Mouse (Mus musculus): ENCODE measurements at regions not wholly inside any gene's neighbourhood (a gene's known extent, or its start where the extent isn't known, plus 50 kb on each side); places are given as distances from the start of the nearest gene placed in this dataset.

DNA sequence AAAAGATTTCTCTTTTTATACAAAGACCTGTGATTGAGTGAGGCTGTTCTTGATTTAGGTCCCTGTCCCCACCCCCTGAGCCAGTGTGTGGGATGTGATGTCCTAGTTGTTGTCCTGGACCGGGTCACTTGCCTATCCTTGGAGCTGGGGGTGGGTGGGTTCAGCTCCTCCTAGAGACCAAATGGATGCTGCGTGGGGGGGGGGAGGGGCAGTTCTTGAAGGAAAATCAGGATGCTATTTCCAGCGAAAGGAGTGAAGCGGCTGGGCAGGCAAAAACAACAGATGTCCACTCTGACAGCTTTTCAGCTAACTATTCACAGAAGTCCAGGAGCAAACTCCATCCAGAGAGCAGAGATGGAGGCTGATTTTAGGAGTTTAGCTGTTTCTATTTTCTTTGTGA is 257.6 kb upstream of the Zfp507 start:
- Histone ChIP-seq H3K36me3 (ENCODE audit: control insufficient read depth in 1 of 2, insufficient read depth in 2 of 2, low read length in 2 of 2) (no peaks in the 10 kb centered on the region), H3K4me1 (ENCODE audit: control insufficient read depth in 1 of 2, insufficient read depth in 2 of 2, low read length in 2 of 2) (no peaks in the 10 kb centered on the region), H3K4me3 (ENCODE audit: control insufficient read depth in 1 of 2, insufficient read depth in 1 of 2, low read depth in 2 of 2, low read length in 2 of 2) (no peak overlapping the region), H3K9ac (ENCODE audit: control insufficient read depth, low read depth, low read length, poor library complexity, severe bottlenecking) (no peak overlapping the region), H3K9me3 (replicated peaks; ENCODE audit: insufficient read depth, low read length) (no peaks in the 10 kb centered on the region), H3K27me3 (ENCODE audit: control insufficient read depth in 1 of 2, insufficient read depth in 2 of 2, low read length in 2 of 2) (no peaks in the 10 kb centered on the region), H3K27ac (ENCODE audit: control insufficient read depth, low read depth, low read length) (no peak overlapping the region), H3K79me2 (ENCODE audit: control insufficient read depth, insufficient read depth, low read length, poor library complexity) (no peaks in the 10 kb centered on the region)
- DNase-seq (ENCODE audit: low read depth, low spot score) = no peak
- TF ChIP-seq ETS1 (IDR thresholded peaks at IDR 0.05; ENCODE audit: low read depth, low read length) (no peak), CTCF (IDR thresholded peaks at IDR 0.05 in 2 of 3, conservative IDR thresholded peaks at IDR 0.05 in 1 of 3; ENCODE audit: control insufficient read depth in 1 of 3, insufficient read depth in 1 of 3, low read depth in 2 of 3, low read length in 3 of 3, poor library complexity in 1 of 3, severe bottlenecking in 1 of 3) (no peak), TBP (IDR thresholded peaks at IDR 0.05; ENCODE audit: low read depth, low read length) (no peak), TAL1 (IDR thresholded peaks at IDR 0.05; ENCODE audit: low read length) (no peak), HCFC1 (IDR thresholded peaks at IDR 0.05; ENCODE audit: low read depth, low read length) (no peak), UBTF (IDR thresholded peaks at IDR 0.05; ENCODE audit: borderline replicate concordance, insufficient read depth, low read depth, low read length) (no peak), MYC (IDR thresholded peaks at IDR 0.05; ENCODE audit: low read depth, low read length) (no peak), MEF2A (IDR thresholded peaks at IDR 0.05; ENCODE audit: extremely low read depth, insufficient replicate concordance, low read depth, low read length, poor library complexity, severe bottlenecking) (no peak)

GRCm38 (mm10) chr7:36046053-36046452 is 243.2 kb upstream of the Zfp507 start:
- Histone ChIP-seq H3K4me3 (ENCODE audit: control insufficient read depth in 1 of 2, insufficient read depth in 1 of 2, low read depth in 2 of 2, low read length in 2 of 2) (no peak overlapping the region), H3K27ac (ENCODE audit: control insufficient read depth, low read depth, low read length) (no peak overlapping the region), H3K9me3 (replicated peaks; ENCODE audit: insufficient read depth, low read length) (no peaks in the 10 kb centered on the region)

More at GRCm38 (mm10) chr7:36046053-36046452, 243.2 kb upstream of the Zfp507 start:
- H3K9ac ChIP-seq (ENCODE audit: control insufficient read depth, low read depth, low read length, poor library complexity, severe bottlenecking) = no peak overlapping the region
- H3K27me3 ChIP-seq (ENCODE audit: control insufficient read depth in 1 of 2, insufficient read depth in 2 of 2, low read length in 2 of 2) = no peaks in the 10 kb centered on the region
- DNase-seq (ENCODE audit: low read depth, low spot score) = no peak
- no peaks in the 10 kb centered on the region for H3K36me3 ChIP-seq (ENCODE audit: control insufficient read depth in 1 of 2, insufficient read depth in 2 of 2, low read length in 2 of 2)
- no peaks in the 10 kb centered on the region for H3K79me2 ChIP-seq (ENCODE audit: control insufficient read depth, insufficient read depth, low read length, poor library complexity)
- TF ChIP-seq UBTF (IDR thresholded peaks at IDR 0.05; ENCODE audit: borderline replicate concordance, insufficient read depth, low read depth, low read length) (no peak), CHD2 (IDR thresholded peaks at IDR 0.05; ENCODE audit: low read length) (no peak), MXI1 (IDR thresholded peaks at IDR 0.05; ENCODE audit: low read depth, low read length) (no peak), RCOR1 (IDR thresholded peaks at IDR 0.05; ENCODE audit: low read depth, low read length) (no peak), ZMIZ1 (IDR thresholded peaks at IDR 0.05; ENCODE audit: low read depth, low read length) (no peak), RAD21 (IDR thresholded peaks at IDR 0.05; ENCODE audit: low read depth, low read length) (no peak), USF1 (IDR thresholded peaks at IDR 0.05; ENCODE audit: low read depth, low read length) (no peak), KAT2A (conservative IDR thresholded peaks at IDR 0.05; ENCODE audit: low read depth, low read length) (no peak), BHLHE40 (IDR thresholded peaks at IDR 0.05; ENCODE audit: borderline replicate concordance, low read depth, low read length) (no peak), CHD1 (IDR thresholded peaks at IDR 0.05; ENCODE audit: low read depth, low read length) (no peak), TCF12 (IDR thresholded peaks at IDR 0.05; ENCODE audit: low read depth, low read length) (no peak), CTCF (IDR thresholded peaks at IDR 0.05 in 2 of 3, conservative IDR thresholded peaks at IDR 0.05 in 1 of 3; ENCODE audit: control insufficient read depth in 1 of 3, insufficient read depth in 1 of 3, low read depth in 2 of 3, low read length in 3 of 3, poor library complexity in 1 of 3, severe bottlenecking in 1 of 3) (no peak), NELFE (IDR thresholded peaks at IDR 0.05; ENCODE audit: low read depth, low read length) (no peak), TAL1 (IDR thresholded peaks at IDR 0.05; ENCODE audit: low read length) (no peak), SIN3A (IDR thresholded peaks at IDR 0.05; ENCODE audit: low read length) (no peak), E2F4 (IDR thresholded peaks at IDR 0.05; ENCODE audit: borderline replicate concordance, low read depth, low read length) (no peak), USF2 (IDR thresholded peaks at IDR 0.05; ENCODE audit: borderline replicate concordance in 1 of 2, insufficient read depth in 1 of 2, low read depth in 1 of 2, low read length in 2 of 2) (no peak), ZC3H11A (IDR thresholded peaks at IDR 0.05; ENCODE audit: low read depth, low read length) (no peak), MAZ (IDR thresholded peaks at IDR 0.05; ENCODE audit: low read depth, low read length) (no peak), POLR2AphosphoS2 (IDR thresholded peaks at IDR 0.05; ENCODE audit: low read length) (no peak)
- no peaks in the 10 kb centered on the region for H3K4me1 ChIP-seq (ENCODE audit: control insufficient read depth in 1 of 2, insufficient read depth in 2 of 2, low read length in 2 of 2)
